Mouse (Mus musculus): ENCODE data around the gene Serpina5.
"Not testable (repeated sequence)": the region's sequence is repeated elsewhere in the genome, so short reads cannot be mapped to it uniquely, and the experiment has no call there.

Serpina5 gene

GRCm38 (mm10) chr12:104100768-104101167, at the start of gene Serpina5:
Gene Serpina5 (plus strand): TSS chr12:104101113.
- no peak for DNase-seq (ENCODE audit: low read depth, low spot score)

GRCm38 (mm10) chr12:104053995-104054394, 46.9 kb upstream of the Serpina5 start:
- no peak for DNase-seq (ENCODE audit: low read depth, low spot score)

- DNase-seq (ENCODE audit: low read depth, low spot score), result no peak
Measured at GRCm38 (mm10) chr12:104055755-104056154, 45.2 kb upstream of the Serpina5 start.

- DNase-seq (ENCODE audit: low read depth, low spot score), result peak; percentile 50
Measured at GRCm38 (mm10) chr12:104057050-104057449, 43.9 kb upstream of the Serpina5 start.

- no peak for DNase-seq (ENCODE audit: low read depth, low spot score)
Measured at GRCm38 (mm10) chr12:104057531-104057930, 43.4 kb upstream of the Serpina5 start.

- no peak for DNase-seq (ENCODE audit: low read depth, low spot score)
Measured at GRCm38 (mm10) chr12:104060126-104060525, 40.8 kb upstream of the Serpina5 start.

GRCm38 (mm10) chr12:104061862-104062261, 39.1 kb upstream of the Serpina5 start:
- peak; percentile 44 for DNase-seq (ENCODE audit: low read depth, low spot score)

- DNase-seq (ENCODE audit: low read depth, low spot score), result peak; percentile 7
Measured at GRCm38 (mm10) chr12:104064532-104064931, 36.4 kb upstream of the Serpina5 start.

GRCm38 (mm10) chr12:104064996-104065395, 35.9 kb upstream of the Serpina5 start:
- no peak for DNase-seq (ENCODE audit: low read depth, low spot score)

GRCm38 (mm10) chr12:104066241-104066640, 34.7 kb upstream of the Serpina5 start:
- DNase-seq (ENCODE audit: low read depth, low spot score), result peak; percentile 63

- no peak for DNase-seq (ENCODE audit: low read depth, low spot score)
Measured at GRCm38 (mm10) chr12:104067549-104067948, 33.4 kb upstream of the Serpina5 start.

GRCm38 (mm10) chr12:104069620-104070019, 31.3 kb upstream of the Serpina5 start:
- peak; percentile 57 for DNase-seq (ENCODE audit: low read depth, low spot score)

- no peak for DNase-seq (ENCODE audit: low read depth, low spot score)
Measured at GRCm38 (mm10) chr12:104071708-104072107, 29.2 kb upstream of the Serpina5 start.

GRCm38 (mm10) chr12:104072286-104072685, 28.6 kb upstream of the Serpina5 start:
- no peak for DNase-seq (ENCODE audit: low read depth, low spot score)

GRCm38 (mm10) chr12:104090119-104090518, 10.8 kb upstream of the Serpina5 start:
- DNase-seq (ENCODE audit: low read depth, low spot score), result no peak

GRCm38 (mm10) chr12:104091303-104091702, 9.6 kb upstream of the Serpina5 start:
- DNase-seq (ENCODE audit: low read depth, low spot score), result no peak

GRCm38 (mm10) chr12:104105847-104106246, 4.9 kb downstream of the Serpina5 start:
- no peak for DNase-seq (ENCODE audit: low read depth, low spot score)

- DNase-seq (ENCODE audit: low read depth, low spot score), result no peak
Measured at GRCm38 (mm10) chr12:104106919-104107318, 6.0 kb downstream of the Serpina5 start.

GRCm38 (mm10) chr12:104108507-104108906, 7.6 kb downstream of the Serpina5 start:
- no peak for DNase-seq (ENCODE audit: low read depth, low spot score)

GRCm38 (mm10) chr12:104112333-104112732, 11.4 kb downstream of the Serpina5 start, which contains the start of gene Serpina3a:
Gene Serpina3a (plus strand): TSS chr12:104112724.
- DNase-seq (ENCODE audit: low read depth, low spot score), result not testable (repeated sequence)

- DNase-seq (ENCODE audit: low read depth, low spot score), result no peak
Measured at GRCm38 (mm10) chr12:104114921-104115579, 14.1 kb downstream of the Serpina5 start.

- DNase-seq (ENCODE audit: low read depth, low spot score), result no peak
Measured at GRCm38 (mm10) chr12:104123097-104123496, 22.2 kb downstream of the Serpina5 start.

- no peak for DNase-seq (ENCODE audit: low read depth, low spot score)
Measured at GRCm38 (mm10) chr12:104123996-104124395, 23.1 kb downstream of the Serpina5 start.

Data from A20 (cell line).